Mouse (Mus musculus) bone marrow macrophage, adult 2 months (primary cell): ENCODE data around the gene Fam49a.

ENCODE experiments used
- CTCF ChIP-seq: IDR thresholded peaks from 2 replicates; pipeline ENCODE4 v1.5.1; 2012; ENCODE audit warnings: low read depth, mild to moderate bottlenecking, low read length, moderate library complexity
- POLR2A ChIP-seq: IDR thresholded peaks from 2 replicates; pipeline ENCODE4 v1.6.1; 2012; ENCODE audit warnings: mild to moderate bottlenecking, low read depth, low read length, borderline replicate concordance

DNA sequence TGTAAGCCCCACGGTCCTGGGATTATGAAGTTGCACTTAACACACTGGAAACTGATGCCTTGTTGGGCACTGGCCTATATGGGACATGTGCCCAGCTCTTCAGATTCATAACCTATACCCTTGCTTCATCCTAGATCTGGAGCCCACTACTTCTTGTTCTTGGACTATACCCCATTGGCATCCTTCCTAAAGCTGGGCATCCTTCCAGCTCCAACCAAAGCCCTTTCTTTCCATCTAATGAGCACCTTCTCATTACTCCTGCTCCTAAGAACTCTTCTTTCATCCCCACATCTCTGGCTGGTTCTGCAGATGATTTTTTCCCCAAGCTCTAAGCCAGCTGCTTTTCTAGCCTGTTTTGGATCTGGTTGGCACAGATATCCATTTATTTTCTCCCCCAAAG is 127.3 kb downstream of the Fam49a start:
- TF ChIP-seq CTCF, result no peak
- no peak for TF ChIP-seq POLR2A
